Mouse (Mus musculus): ENCODE measurements at regions not wholly inside any gene's neighbourhood (a gene's known extent, or its start where the extent isn't known, plus 50 kb on each side); places are given as distances from the start of the nearest gene placed in this dataset.

- H3K9ac ChIP-seq (replicated peaks) = no peak overlapping the region
- H3K27me3 ChIP-seq = no peaks in the 10 kb centered on the region
- H3K9me3 ChIP-seq = no peaks in the 10 kb centered on the region
- no peak for ATAC-seq (ENCODE audit: insufficient number of reproducible peaks, insufficient read depth, low FRiP score, low TSS enrichment, low read depth)
- no peak overlapping the region for H3K4me2 ChIP-seq
- H3K4me1 ChIP-seq (replicated peaks) = no peaks in the 10 kb centered on the region
- WGBS = 94% methylated on average over 3 of the region's 3 CpGs
- no peak overlapping the region for H3K27ac ChIP-seq
- no peaks in the 10 kb centered on the region for H3K36me3 ChIP-seq
- H3K4me3 ChIP-seq (replicated peaks) = no peak overlapping the region
These were observed 586.5 kb upstream of the Intu start for GRCm38 (mm10) chr3:39944581-39944980.

GRCm38 (mm10) chr3:39952103-39952502 lies 579.0 kb upstream of the Intu start:
- H3K27ac ChIP-seq = no peak overlapping the region
- ATAC-seq (ENCODE audit: insufficient number of reproducible peaks, insufficient read depth, low FRiP score, low TSS enrichment, low read depth) = no peak
- H3K27me3 ChIP-seq = no peaks in the 10 kb centered on the region
- no peak overlapping the region for H3K4me2 ChIP-seq
- peaks cover 8% of the 10 kb centered on the region; the same call in 1 of the 2 replicates for H3K9me3 ChIP-seq
- no peaks in the 10 kb centered on the region for H3K4me1 ChIP-seq (replicated peaks)
- no peak overlapping the region for H3K9ac ChIP-seq (replicated peaks)
- H3K36me3 ChIP-seq = no peaks in the 10 kb centered on the region
- no peak overlapping the region for H3K4me3 ChIP-seq (replicated peaks)
- 73% methylated on average over 2 of the region's 2 CpGs for WGBS

- whole genome bisulfite sequencing = 73% methylated on average over 1 of the region's 1 CpGs
- Histone ChIP-seq H3K4me1 (replicated peaks) (no peaks in the 10 kb centered on the region), H3K36me3 (no peaks in the 10 kb centered on the region), H3K27ac (no peak overlapping the region), H3K9me3 (peaks cover 8% of the 10 kb centered on the region; the same call in 1 of the 2 replicates), H3K9ac (replicated peaks) (no peak overlapping the region), H3K27me3 (no peaks in the 10 kb centered on the region), H3K4me2 (no peak overlapping the region), H3K4me3 (replicated peaks) (no peak overlapping the region)
- no peak for ATAC-seq (ENCODE audit: insufficient number of reproducible peaks, insufficient read depth, low FRiP score, low TSS enrichment, low read depth)
These were observed 578.5 kb upstream of the Intu start for GRCm38 (mm10) chr3:39952556-39952955.

GRCm38 (mm10) chr3:39961836-39962640 lies 569.0 kb upstream of the Intu start:
- Histone ChIP-seq H3K9me3 (peaks cover 5% of the 10 kb centered on the region; the same call in 1 of the 2 replicates), H3K4me1 (replicated peaks) (peaks cover 21% of the 10 kb centered on the region), H3K36me3 (no peaks in the 10 kb centered on the region), H3K4me2 (peak overlapping the region; percentile 20), H3K27ac (no peak overlapping the region), H3K9ac (replicated peaks) (no peak overlapping the region), H3K27me3 (0 out of 2 replicates have a peak, but pooled peaks cover 3% of the 10 kb centered on the region), H3K4me3 (replicated peaks) (no peak overlapping the region)
- 16% methylated on average over 7 of the region's 7 CpGs for WGBS
- no peak for ATAC-seq (ENCODE audit: insufficient number of reproducible peaks, insufficient read depth, low FRiP score, low TSS enrichment, low read depth)

GRCm38 (mm10) chr3:39965431-39965830 lies 565.7 kb upstream of the Intu start:
- Histone ChIP-seq H3K9ac (replicated peaks) (no peak overlapping the region), H3K4me2 (no peak overlapping the region), H3K27me3 (0 out of 2 replicates have a peak, but pooled peaks cover 3% of the 10 kb centered on the region), H3K36me3 (no peaks in the 10 kb centered on the region), H3K9me3 (no peaks in the 10 kb centered on the region), H3K4me3 (replicated peaks) (no peak overlapping the region), H3K27ac (no peak overlapping the region), H3K4me1 (replicated peaks) (peaks cover 21% of the 10 kb centered on the region)
- WGBS = 91% methylated on average over 2 of the region's 2 CpGs
- ATAC-seq (ENCODE audit: insufficient number of reproducible peaks, insufficient read depth, low FRiP score, low TSS enrichment, low read depth) = no peak

GRCm38 (mm10) chr3:39966390-39966789 lies 564.7 kb upstream of the Intu start:
- Histone ChIP-seq H3K27ac (no peak overlapping the region), H3K4me2 (no peak overlapping the region), H3K27me3 (0 out of 2 replicates have a peak, but pooled peaks cover 3% of the 10 kb centered on the region), H3K4me3 (replicated peaks) (no peak overlapping the region), H3K9me3 (no peaks in the 10 kb centered on the region), H3K4me1 (replicated peaks) (peaks cover 18% of the 10 kb centered on the region), H3K36me3 (no peaks in the 10 kb centered on the region), H3K9ac (replicated peaks) (no peak overlapping the region)
- WGBS = 97% methylated on average over 2 of the region's 2 CpGs
- no peak for ATAC-seq (ENCODE audit: insufficient number of reproducible peaks, insufficient read depth, low FRiP score, low TSS enrichment, low read depth)

GRCm38 (mm10) chr3:39976937-39977336 lies 554.1 kb upstream of the Intu start:
- H3K36me3 ChIP-seq = no peaks in the 10 kb centered on the region
- WGBS = 95% methylated on average over 2 of the region's 2 CpGs

GRCm38 (mm10) chr3:39978916-39979679 lies 552.0 kb upstream of the Intu start:
- Histone ChIP-seq H3K36me3 (no peaks in the 10 kb centered on the region), H3K27me3 (no peaks in the 10 kb centered on the region), H3K9me3 (no peaks in the 10 kb centered on the region), H3K4me1 (replicated peaks) (no peaks in the 10 kb centered on the region), H3K4me2 (no peak overlapping the region), H3K27ac (no peak overlapping the region), H3K9ac (replicated peaks) (no peak overlapping the region), H3K4me3 (replicated peaks) (no peak overlapping the region)
- WGBS = 16% methylated on average over 3 of the region's 3 CpGs
- no peak for ATAC-seq (ENCODE audit: insufficient number of reproducible peaks, insufficient read depth, low FRiP score, low TSS enrichment, low read depth)

More at GRCm38 (mm10) chr3:39976937-39977336, 554.1 kb upstream of the Intu start:
- Histone ChIP-seq H3K27me3 (no peaks in the 10 kb centered on the region), H3K4me1 (replicated peaks) (no peaks in the 10 kb centered on the region), H3K9ac (replicated peaks) (no peak overlapping the region), H3K4me2 (no peak overlapping the region), H3K9me3 (no peaks in the 10 kb centered on the region), H3K4me3 (replicated peaks) (no peak overlapping the region), H3K27ac (no peak overlapping the region)
- no peak for ATAC-seq (ENCODE audit: insufficient number of reproducible peaks, insufficient read depth, low FRiP score, low TSS enrichment, low read depth)

GRCm38 (mm10) chr3:39982656-39983055 lies 548.4 kb upstream of the Intu start:
- H3K9me3 ChIP-seq = 0 out of 2 replicates have a peak, but pooled peaks cover 3% of the 10 kb centered on the region
- H3K4me2 ChIP-seq = no peak overlapping the region
- no peaks in the 10 kb centered on the region for H3K4me1 ChIP-seq (replicated peaks)
- no peaks in the 10 kb centered on the region for H3K36me3 ChIP-seq
- no peak for ATAC-seq (ENCODE audit: insufficient number of reproducible peaks, insufficient read depth, low FRiP score, low TSS enrichment, low read depth)
- H3K4me3 ChIP-seq (replicated peaks) = no peak overlapping the region
- no peak overlapping the region for H3K9ac ChIP-seq (replicated peaks)
- H3K27ac ChIP-seq = no peak overlapping the region
- no peaks in the 10 kb centered on the region for H3K27me3 ChIP-seq

GRCm38 (mm10) chr3:39987710-39988109 lies 543.4 kb upstream of the Intu start:
- Histone ChIP-seq H3K9ac (replicated peaks) (no peak overlapping the region), H3K4me3 (replicated peaks) (no peak overlapping the region), H3K36me3 (no peaks in the 10 kb centered on the region), H3K4me1 (replicated peaks) (no peaks in the 10 kb centered on the region), H3K4me2 (no peak overlapping the region), H3K27ac (no peak overlapping the region), H3K27me3 (no peaks in the 10 kb centered on the region), H3K9me3 (peaks cover 9% of the 10 kb centered on the region)
- 79% methylated on average over 1 of the region's 1 CpGs for WGBS
- ATAC-seq (ENCODE audit: insufficient number of reproducible peaks, insufficient read depth, low FRiP score, low TSS enrichment, low read depth) = no peak

- H3K4me1 ChIP-seq (replicated peaks) = no peaks in the 10 kb centered on the region
- no peaks in the 10 kb centered on the region for H3K9me3 ChIP-seq
- H3K36me3 ChIP-seq = no peaks in the 10 kb centered on the region
- 39% methylated on average over 5 of the region's 5 CpGs for WGBS
- no peak overlapping the region for H3K9ac ChIP-seq (replicated peaks)
- no peaks in the 10 kb centered on the region for H3K27me3 ChIP-seq
- no peak for ATAC-seq (ENCODE audit: insufficient number of reproducible peaks, insufficient read depth, low FRiP score, low TSS enrichment, low read depth)
- no peak overlapping the region for H3K4me2 ChIP-seq
- no peak overlapping the region for H3K4me3 ChIP-seq (replicated peaks)
- H3K27ac ChIP-seq = no peak overlapping the region
These were observed 532.5 kb upstream of the Intu start for GRCm38 (mm10) chr3:39998628-39999027.

Measured in limb, embryonic 12.5 days (tissue).